Mouse (Mus musculus) lung, postnatal 0 days (tissue): ENCODE measurements around the gene Pxdc1.

Source experiments
- CTCF ChIP-seq: IDR thresholded peaks from 2 replicates; pipeline ENCODE4 v1.5.1; 2016; ENCODE audit warnings: antibody characterized with exemption, mild to moderate bottlenecking
- EP300 ChIP-seq: IDR thresholded peaks from 2 replicates; pipeline ENCODE4 v1.6.1; 2016; ENCODE audit warnings: antibody characterized with exemption, mild to moderate bottlenecking, control low read depth

DNA sequence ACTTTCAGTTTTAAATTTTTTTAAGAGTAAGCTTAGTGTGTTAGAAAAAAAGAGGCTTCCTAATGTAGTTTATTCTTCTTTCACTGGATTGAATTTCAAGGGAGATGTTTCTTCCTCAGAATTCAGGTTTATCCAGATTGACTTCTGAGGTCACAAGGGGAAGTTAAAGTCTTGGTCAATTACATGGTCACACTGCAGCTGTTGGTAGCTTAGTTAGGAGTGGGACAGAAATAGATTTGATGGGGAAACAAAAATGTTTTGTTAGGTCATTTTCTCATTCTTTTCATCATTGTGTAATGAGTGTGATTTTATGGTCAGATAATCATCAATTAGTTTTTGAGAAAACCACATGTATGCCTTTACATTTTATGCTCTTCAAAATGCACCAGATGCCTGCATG, 56.5 kb downstream of the Pxdc1 start:
- no peak for TF ChIP-seq CTCF
- TF ChIP-seq EP300, result no peak
